In the genomic region with DNA sequence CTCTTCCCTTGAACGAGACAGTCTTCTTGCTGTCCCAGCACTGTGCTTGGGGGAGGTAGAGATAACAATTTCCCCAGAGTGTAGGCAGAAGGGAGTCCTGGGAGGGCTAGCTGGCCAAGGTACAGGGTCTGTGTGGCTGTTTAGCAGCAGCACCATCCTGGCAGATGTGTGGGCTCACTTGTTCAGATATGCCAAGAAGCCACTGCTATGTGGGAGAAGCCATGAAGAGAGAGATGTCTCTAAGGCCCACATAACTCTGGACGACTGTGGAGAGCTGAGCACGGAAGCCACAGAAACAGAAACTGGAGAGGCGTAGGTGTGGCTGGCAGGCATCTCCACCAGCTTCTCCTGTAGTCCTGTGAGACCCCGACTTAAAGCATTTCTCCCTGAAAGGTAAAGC, we compare ENCODE assay signal across 31 mouse cellular contexts. TPM values are rescaled to one million over a fixed set of nuclear protein-coding genes. Genes with fewer than 3 reads are reported as not detected.
DNase-seq lines count a peak whose midpoint lies in the region; ATAC-seq and TF ChIP-seq lines count a peak whose summit lies in the region.
"Had no signal": no experiment of that assay in that cellular context is flagged by ENCODE, and none has a peak within 500 bp of the region (broad histone marks: within the 10 kb centered on the region; RNA-seq: fewer than 3 reads in every experiment).

No protein-coding gene starts in this region.

- no peak for DNase-seq in forebrain, postnatal 0 days
- peak; percentile 18 to 32 for DNase-seq in frontal cortex, adult 2 months (ENCODE audit: extremely low spot score in 1 of 2, low spot score in 1 of 2)
- no peak for DNase-seq in frontal cortex, postnatal 25 days (ENCODE audit: low spot score in 2 of 2)
- peak; percentile 22 to 34 for DNase-seq in left cerebral cortex, adult 18-20 months (ENCODE audit: low spot score in 2 of 2)
- no peak for DNase-seq in left cerebral cortex, adult 11 months (ENCODE audit: low spot score)
- peak; percentile 80 for DNase-seq in brain, adult 2 months (ENCODE audit: low read depth, low spot score)
- DNase-seq: adrenal gland, adult 8-10 months; adrenal gland, postnatal 14 days; adrenal gland, postnatal 36 days; B cell, adult 2 months; cerebellum, adult 11 months; cerebellum, adult 18-20 months; cerebellum, adult 8-10 months; cerebellum, adult 9-11 months; cerebellum, postnatal 14 days; cerebellum, postnatal 36 days; embryo, embryonic 11 days had no signal

- H3K9ac ChIP-seq in forebrain, postnatal 0 days = no peak overlapping the region
- H3K9ac ChIP-seq in forebrain, embryonic 15.5 days (replicated peaks) = no peak overlapping the region
- H3K9ac ChIP-seq: embryonic facial prominence, embryonic 13.5 days; embryonic facial prominence, embryonic 15.5 days; forebrain, embryonic 12.5 days had no signal

- no peak overlapping the region for H3K4me2 ChIP-seq in forebrain, postnatal 0 days (ENCODE audit: low read depth)
- no peak overlapping the region for H3K4me2 ChIP-seq in forebrain, embryonic 15.5 days (replicated peaks)
- H3K4me2 ChIP-seq: embryonic facial prominence, embryonic 13.5 days; embryonic facial prominence, embryonic 15.5 days; forebrain, embryonic 12.5 days had no signal

- H3K27ac ChIP-seq in forebrain, postnatal 0 days (ENCODE audit: low read depth, low read length) = 0 out of 2 replicates have a peak overlapping the region, but pooled peaks have one; percentile 45
- H3K27ac ChIP-seq in forebrain, embryonic 15.5 days (replicated peaks) = no peak overlapping the region
- H3K27ac ChIP-seq: embryonic facial prominence, embryonic 13.5 days; embryonic facial prominence, embryonic 15.5 days; forebrain, embryonic 10.5 days; forebrain, embryonic 12.5 days had no signal

- no peaks in the 10 kb centered on the region for H3K9me3 ChIP-seq in forebrain, postnatal 0 days (ENCODE audit: low read length)
- no peaks in the 10 kb centered on the region for H3K9me3 ChIP-seq in forebrain, embryonic 15.5 days
- H3K9me3 ChIP-seq: embryonic facial prominence, embryonic 13.5 days; embryonic facial prominence, embryonic 15.5 days; forebrain, embryonic 12.5 days had no signal

- 0 out of 2 replicates have a peak, but pooled peaks cover 8% of the 10 kb centered on the region for H3K4me1 ChIP-seq in forebrain, postnatal 0 days (ENCODE audit: insufficient read depth)
- H3K4me1 ChIP-seq in forebrain, embryonic 15.5 days = no peaks in the 10 kb centered on the region
- H3K4me1 ChIP-seq: embryonic facial prominence, embryonic 13.5 days; embryonic facial prominence, embryonic 15.5 days; forebrain, embryonic 10.5 days; forebrain, embryonic 12.5 days had no signal

- H3K36me3 ChIP-seq in forebrain, postnatal 0 days (ENCODE audit: insufficient read depth) = no peaks in the 10 kb centered on the region
- H3K36me3 ChIP-seq in forebrain, embryonic 15.5 days = no peaks in the 10 kb centered on the region
- H3K36me3 ChIP-seq: embryonic facial prominence, embryonic 13.5 days; embryonic facial prominence, embryonic 15.5 days; forebrain, embryonic 10.5 days; forebrain, embryonic 12.5 days; G1E had no signal

- WGBS in forebrain, postnatal 0 days = 78% methylated on average over 5 of the region's 5 CpGs
- 76% methylated on average over 5 of the region's 5 CpGs for WGBS in forebrain, embryonic 15.5 days

- H3K27me3 ChIP-seq in forebrain, postnatal 0 days (ENCODE audit: insufficient read depth, low read length) = no peaks in the 10 kb centered on the region
- no peaks in the 10 kb centered on the region for H3K27me3 ChIP-seq in forebrain, embryonic 15.5 days
- H3K27me3 ChIP-seq: embryonic facial prominence, embryonic 13.5 days; embryonic facial prominence, embryonic 15.5 days; Patski had no signal

- ATAC-seq in forebrain, postnatal 0 days = peak; percentile 16; the same call in 1 of the 2 replicates
- no peak for ATAC-seq in forebrain, embryonic 15.5 days (replicated peaks)
- ATAC-seq: activated CD4-positive, CD25-positive, alpha-beta regulatory T cell, adult 4 months; CD4-positive, CD25-positive, alpha-beta regulatory T cell, adult 4 months; forebrain, embryonic 14.5 days; Patski had no signal

- no peak for TF ChIP-seq CTCF in forebrain, postnatal 0 days (IDR thresholded peaks at IDR 0.05; ENCODE audit: low read depth)

- H3K4me3 ChIP-seq in forebrain, postnatal 0 days (ENCODE audit: low read depth, low read length) = no peak overlapping the region
- H3K4me3 ChIP-seq in forebrain, embryonic 15.5 days = no peak overlapping the region
- H3K4me3 ChIP-seq: embryonic facial prominence, embryonic 13.5 days; embryonic facial prominence, embryonic 15.5 days; erythroblast, embryonic 14.5 days; forebrain, embryonic 10.5 days; forebrain, embryonic 12.5 days had no signal

RNA-seq across cellular contexts. Expression of gene Smpd4, which starts 13.5 kb away (rescaled TPM):
- total RNA-seq in forebrain, postnatal 0 days (2014; rRNA removed) = 41.4 and 48.3 TPM in 2 replicates
- polyA plus RNA-seq in forebrain, postnatal 0 days (2015; fragmentation: Nextera tagmentation; extraction: Ambion mirVana) = 25.3 and 26.2 TPM in 2 replicates
- polyA plus RNA-seq in forebrain, embryonic 15.5 days (2015; fragmentation: Nextera tagmentation; extraction: Ambion mirVana) = 30.6 and 32.7 TPM in 2 replicates
- polyA plus RNA-seq in frontal cortex, adult 2 months (2012; rRNA removed) = 164 and 168 TPM in 2 replicates
- total RNA-seq in left cerebral cortex, adult 18-20 months (2021) = 10 to 100 TPM; 68.2 to 72.7 TPM

RNA-seq across cellular contexts. Expression of gene Slc7a4, which starts 22.7 kb away (rescaled TPM):
- 47.5 and 53.4 TPM in 2 replicates for total RNA-seq in forebrain, postnatal 0 days (2014; rRNA removed)
- polyA plus RNA-seq in forebrain, postnatal 0 days (2015; fragmentation: Nextera tagmentation; extraction: Ambion mirVana) = 33.1 and 47.3 TPM in 2 replicates
- polyA plus RNA-seq in forebrain, embryonic 15.5 days (2015; fragmentation: Nextera tagmentation; extraction: Ambion mirVana) = 29.3 and 32.0 TPM in 2 replicates
- 65.2 and 82.2 TPM in 2 replicates for polyA plus RNA-seq in frontal cortex, adult 2 months (2012; rRNA removed)
- total RNA-seq in left cerebral cortex, adult 18-20 months (2021) = 10 to 100 TPM; 75.5 to 82.0 TPM
- polyA plus RNA-seq: erythroblast, embryonic 14.5 days; G1E had no signal

RNA-seq across cellular contexts. Expression of gene Ccdc74a, which starts 40.6 kb away (rescaled TPM):
- 19.6 and 22.6 TPM in 2 replicates for total RNA-seq in forebrain, postnatal 0 days (2014; rRNA removed)
- polyA plus RNA-seq in forebrain, postnatal 0 days (2015; fragmentation: Nextera tagmentation; extraction: Ambion mirVana) = 25.2 and 33.9 TPM in 2 replicates
- polyA plus RNA-seq in forebrain, embryonic 15.5 days (2015; fragmentation: Nextera tagmentation; extraction: Ambion mirVana) = 6.6 and 8.3 TPM in 2 replicates
- polyA plus RNA-seq in frontal cortex, adult 2 months (2012; rRNA removed) = 31.7 and 43.2 TPM in 2 replicates
- total RNA-seq in left cerebral cortex, adult 18-20 months (2021) = 10 to 100 TPM; 24.0 to 32.4 TPM
- total RNA-seq: CH12.LX had no signal

RNA-seq across cellular contexts. Expression of gene P2rx6, which starts 44.0 kb away (rescaled TPM):
- total RNA-seq in forebrain, postnatal 0 days (2014; rRNA removed) = 1.3 and 1.9 TPM in 2 replicates
- 1.5 and 2.8 TPM in 2 replicates for polyA plus RNA-seq in forebrain, postnatal 0 days (2015; fragmentation: Nextera tagmentation; extraction: Ambion mirVana)
- polyA plus RNA-seq in forebrain, embryonic 15.5 days (2015; fragmentation: Nextera tagmentation; extraction: Ambion mirVana) = 1.1 and 1.9 TPM in 2 replicates
- 2.6 TPM in 2 replicates for polyA plus RNA-seq in frontal cortex, adult 2 months (2012; rRNA removed)
- 1 to 10 TPM; 1.2 to 1.3 TPM for total RNA-seq in left cerebral cortex, adult 18-20 months (2021)
- total RNA-seq: CH12.LX had no signal
- polyA plus RNA-seq: activated CD4-positive, CD25-positive, alpha-beta regulatory T cell, adult 4 months; CD4-positive, CD25-positive, alpha-beta regulatory T cell, adult 4 months; erythroblast, embryonic 14.5 days; G1E had no signal

RNA-seq across cellular contexts. Expression of gene Lrrc74b, which starts 44.6 kb away (rescaled TPM):
- total RNA-seq in forebrain, postnatal 0 days (2014; rRNA removed) = 3.0 and 3.5 TPM in 2 replicates
- polyA plus RNA-seq in forebrain, postnatal 0 days (2015; fragmentation: Nextera tagmentation; extraction: Ambion mirVana) = 2.3 and 4.1 TPM in 2 replicates
- 0.33 and 0.89 TPM in 2 replicates for polyA plus RNA-seq in forebrain, embryonic 15.5 days (2015; fragmentation: Nextera tagmentation; extraction: Ambion mirVana)
- 0.69 and 0.88 TPM in 2 replicates for polyA plus RNA-seq in frontal cortex, adult 2 months (2012; rRNA removed)
- 1 to 10 TPM in 1 of 2 experiments, under 1 TPM in 1; 0.33 to 1.1 TPM for total RNA-seq in left cerebral cortex, adult 18-20 months (2021)
- total RNA-seq: adrenal gland, adult 18-20 months; adrenal gland, postnatal 36 days; CH12.LX had no signal
- polyA plus RNA-seq: activated CD4-positive, CD25-positive, alpha-beta regulatory T cell, adult 4 months; CD4-positive, CD25-positive, alpha-beta regulatory T cell, adult 4 months; embryonic facial prominence, embryonic 11.5 days; embryonic facial prominence, embryonic 13.5 days had no signal

Comparison
In these comparisons a context has a peak if more than half of its experiments do, and no peak if none do; other contexts are left out.
1. DNase-seq: peak in frontal cortex, adult 2 months (2 of 2), left cerebral cortex, adult 18-20 months (2 of 2) and brain, adult 2 months (single experiment); none in forebrain, postnatal 0 days (single experiment), frontal cortex, postnatal 25 days (0 of 2) and left cerebral cortex, adult 11 months (single experiment).